ENCODE assay signal across 9 mouse cellular contexts in genomic region chr2:49733656-49734008, GRCm38 (mm10). TPM values are rescaled to one million over a fixed set of nuclear protein-coding genes. Genes with fewer than 3 reads are reported as not detected.
DNase-seq lines count a peak whose midpoint lies in the region; ATAC-seq and TF ChIP-seq lines count a peak whose summit lies in the region.
"Had no signal": no experiment of that assay in that cellular context is flagged by ENCODE, and none has a peak within 500 bp of the region (broad histone marks: within the 10 kb centered on the region; RNA-seq: fewer than 3 reads in every experiment).

No protein-coding gene starts in this region.

- no peak for ATAC-seq in heart, postnatal 0 days (ENCODE audit: insufficient read depth, low read depth)
- no peak for ATAC-seq in forebrain, embryonic 13.5 days
- no peak for ATAC-seq in liver, embryonic 13.5 days (ENCODE audit: low read depth)

- no peak for TF ChIP-seq CTCF in heart, postnatal 0 days (IDR thresholded peaks at IDR 0.05; ENCODE audit: low read depth)

- no peak overlapping the region for H3K27ac ChIP-seq in heart, postnatal 0 days (ENCODE audit: low read depth)
- 0 out of 2 replicates have a peak overlapping the region, but pooled peaks have one; percentile 16 for H3K27ac ChIP-seq in forebrain, embryonic 13.5 days
- no peak overlapping the region for H3K27ac ChIP-seq in liver, embryonic 13.5 days

- H3K9ac ChIP-seq in heart, postnatal 0 days (replicated peaks; ENCODE audit: low read depth, low read length), result no peak overlapping the region
- no peak overlapping the region for H3K9ac ChIP-seq in forebrain, embryonic 13.5 days
- H3K9ac ChIP-seq in liver, embryonic 13.5 days, result no peak overlapping the region; the same call in 1 of the 2 replicates
- H3K9ac ChIP-seq: hindbrain, embryonic 15.5 days had no signal

- H3K4me1 ChIP-seq in heart, postnatal 0 days (ENCODE audit: control insufficient read depth, insufficient read depth), result no peaks in the 10 kb centered on the region
- 0 out of 2 replicates have a peak, but pooled peaks cover 3% of the 10 kb centered on the region for H3K4me1 ChIP-seq in forebrain, embryonic 13.5 days
- H3K4me1 ChIP-seq in liver, embryonic 13.5 days (replicated peaks), result peaks cover 37% of the 10 kb centered on the region
- H3K4me1 ChIP-seq: hindbrain, embryonic 15.5 days had no signal

- H3K4me2 ChIP-seq in heart, postnatal 0 days (ENCODE audit: low read depth, low read length), result peak overlapping the region; percentile 52
- no peak overlapping the region for H3K4me2 ChIP-seq in forebrain, embryonic 13.5 days
- H3K4me2 ChIP-seq in liver, embryonic 13.5 days, result peak overlapping the region; percentile 35; the same call in 1 of the 2 replicates
- H3K4me2 ChIP-seq: hindbrain, embryonic 15.5 days had no signal

- intact Hi-C loops in heart, postnatal 25 days (cut with DNase I), result loop anchor here (2.0 to 5.0 kb wide), 2 partner anchors 375 to 821 kb away; no protein-coding TSS in a partner anchor
- intact Hi-C loops in left cerebral cortex, postnatal 4 days (cut with DNase I), result loop anchor here (5.0 to 10.0 kb wide), 2 partner anchors 281 to 809 kb away; partner anchors contain the start of gene Epc2

- no peaks in the 10 kb centered on the region for H3K36me3 ChIP-seq in heart, postnatal 0 days (replicated peaks; ENCODE audit: control insufficient read depth, insufficient read depth, low read length)
- H3K36me3 ChIP-seq in forebrain, embryonic 13.5 days (ENCODE audit: poor library complexity, severe bottlenecking), result peaks cover 79% of the 10 kb centered on the region
- no peaks in the 10 kb centered on the region for H3K36me3 ChIP-seq in liver, embryonic 13.5 days

- no peak for TF ChIP-seq EP300 in heart, postnatal 0 days (IDR thresholded peaks at IDR 0.05; ENCODE audit: low read depth)

- H3K4me3 ChIP-seq in heart, postnatal 0 days (ENCODE audit: low read depth, low read length), result peak overlapping the region; percentile 30; the same call in 1 of the 2 replicates
- no peak overlapping the region for H3K4me3 ChIP-seq in forebrain, embryonic 13.5 days
- no peak overlapping the region for H3K4me3 ChIP-seq in liver, embryonic 13.5 days (replicated peaks)
- H3K4me3 ChIP-seq: hindbrain, embryonic 15.5 days had no signal

- whole genome bisulfite sequencing in heart, postnatal 0 days, result 27% methylated on average over 7 of the region's 7 CpGs
- WGBS in forebrain, embryonic 13.5 days, result 61% methylated on average over 7 of the region's 7 CpGs
- 51% methylated on average over 7 of the region's 7 CpGs for WGBS in liver, embryonic 13.5 days (ENCODE audit: insufficient replicate concordance)

- H3K27me3 ChIP-seq in heart, postnatal 0 days (ENCODE audit: control insufficient read depth, insufficient read depth, low read length), result no peaks in the 10 kb centered on the region
- no peaks in the 10 kb centered on the region for H3K27me3 ChIP-seq in forebrain, embryonic 13.5 days
- H3K27me3 ChIP-seq in liver, embryonic 13.5 days, result no peaks in the 10 kb centered on the region
- H3K27me3 ChIP-seq: hindbrain, embryonic 15.5 days had no signal

- H3K9me3 ChIP-seq in heart, postnatal 0 days (replicated peaks; ENCODE audit: control insufficient read depth, low read length), result no peaks in the 10 kb centered on the region
- H3K9me3 ChIP-seq in forebrain, embryonic 13.5 days (replicated peaks), result no peaks in the 10 kb centered on the region
- H3K9me3 ChIP-seq in liver, embryonic 13.5 days (replicated peaks), result no peaks in the 10 kb centered on the region
- H3K9me3 ChIP-seq: hindbrain, embryonic 15.5 days had no signal

- DNase-seq in heart, postnatal 0 days (ENCODE audit: low spot score), result no peak
- no peak for DNase-seq in heart, postnatal 25 days (ENCODE audit: low spot score)
- DNase-seq in CD4-positive, CD25-positive, alpha-beta regulatory T cell, adult 2 months (ENCODE audit: low read depth, low spot score), result peak; percentile 68
- DNase-seq in liver, embryonic 13.5 days, result no peak
- DNase-seq in ovary, postnatal 14 days (ENCODE audit: low spot score), result no peak
- no peak for DNase-seq in left cerebral cortex, postnatal 4 days
- no peak for DNase-seq in right cerebral cortex, postnatal 14 days

RNA-seq across cellular contexts. Expression of gene Lypd6b, which starts 53.9 kb away (rescaled TPM):
- total RNA-seq in heart, postnatal 0 days (2014; rRNA removed; ENCODE audit: low replicate concordance), result 0.11 and 0.23 TPM in 2 replicates
- polyA plus RNA-seq in heart, postnatal 0 days (2015; fragmentation: Nextera tagmentation; extraction: Ambion mirVana), result 0.38 and 0.77 TPM in 2 replicates
- not detected for total RNA-seq in heart, postnatal 25 days (2021)
- 3.0 and 3.1 TPM in 2 replicates for polyA plus RNA-seq in forebrain, embryonic 13.5 days (2015; fragmentation: Nextera tagmentation; extraction: Ambion mirVana)
- polyA plus RNA-seq in liver, embryonic 13.5 days (2015; fragmentation: Nextera tagmentation; extraction: Ambion mirVana), result 0.05 TPM in 1 of 2 replicates, not detected in the other
- 10 to 100 TPM; 19.3 to 21.4 TPM for total RNA-seq in left cerebral cortex, postnatal 4 days (2021)

Comparison
In these comparisons a context has a peak if more than half of its experiments do, and no peak if none do; other contexts are left out.
1. RNA of gene Lypd6b, which starts 53.9 kb away (total RNA-seq): 19.3 to 21.4 TPM in left cerebral cortex, postnatal 4 days; 0.11 to 0.23 TPM in heart, postnatal 0 days and not detected in heart, postnatal 25 days; every median in the first group is over 10 times any median in the second.